Mouse (Mus musculus): ENCODE measurements around the gene Dhx9. TPM values are rescaled to one million over a fixed set of nuclear protein-coding genes. Genes with fewer than 3 reads are reported as not detected.
A peak's percentile ranks its signal among the peaks of the same experiment; 100 is the strongest.
"Not testable (repeated sequence)": the region's sequence is repeated elsewhere in the genome, so short reads cannot be mapped to it uniquely, and the experiment has no call there.

Gene Dhx9
- total RNA-seq (2021), result 10 to 100 TPM; 47.0 to 53.6 TPM

DNA sequence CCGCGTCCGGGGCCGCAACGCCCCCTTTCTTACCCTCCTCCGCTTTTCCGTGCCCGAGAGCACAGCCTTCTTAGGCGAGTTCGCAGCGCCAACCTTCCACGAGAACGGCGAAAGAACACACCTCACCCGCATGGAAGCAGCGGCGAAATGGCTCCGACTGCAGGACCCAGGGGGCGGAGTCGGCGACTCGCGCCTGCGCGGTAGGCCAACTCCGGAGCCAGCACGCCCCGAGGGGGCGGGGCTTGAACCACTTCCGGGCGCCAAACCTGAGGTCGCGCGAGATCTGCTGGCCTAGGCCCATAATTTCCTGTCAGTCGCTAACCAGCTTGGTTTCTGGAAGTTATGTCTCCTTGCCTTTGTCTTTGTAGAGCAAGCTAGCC, at the start of gene Dhx9:
Dhx9 (minus strand) TSS at position 161 of the 380 bp plus-strand sequence.
- peak; percentile 95 for DNase-seq (ENCODE audit: low spot score)
- intact Hi-C loops (cut with DNase I), result loop anchor here (5.0 kb wide), 1 partner anchor 260 kb away; the partner anchor contains the start of gene Rnasel

DNA sequence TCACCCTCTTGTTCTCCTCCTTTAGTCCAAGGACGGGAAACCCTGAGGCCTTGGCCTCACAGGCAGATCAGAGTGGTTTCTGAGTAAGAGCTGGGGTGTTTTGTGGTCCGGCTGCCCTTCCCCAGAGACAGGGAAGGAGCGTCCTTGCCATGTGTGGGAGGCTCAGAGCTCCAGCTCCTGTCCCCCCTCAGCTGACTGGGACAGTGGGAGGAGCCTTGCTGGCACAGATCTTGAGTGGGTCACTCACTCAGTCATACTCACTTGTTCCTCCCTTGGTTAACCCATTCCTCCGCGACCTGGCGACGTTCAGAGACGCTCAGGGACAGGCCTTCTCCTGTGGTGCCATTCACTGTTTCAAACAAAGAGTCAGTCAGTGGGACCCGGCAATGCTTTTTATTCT, 48.2 kb upstream of the Dhx9 start:
- intact Hi-C loops (cut with DNase I), result no loop called here
- DNase-seq (ENCODE audit: low spot score), result peak; percentile 10

DNA sequence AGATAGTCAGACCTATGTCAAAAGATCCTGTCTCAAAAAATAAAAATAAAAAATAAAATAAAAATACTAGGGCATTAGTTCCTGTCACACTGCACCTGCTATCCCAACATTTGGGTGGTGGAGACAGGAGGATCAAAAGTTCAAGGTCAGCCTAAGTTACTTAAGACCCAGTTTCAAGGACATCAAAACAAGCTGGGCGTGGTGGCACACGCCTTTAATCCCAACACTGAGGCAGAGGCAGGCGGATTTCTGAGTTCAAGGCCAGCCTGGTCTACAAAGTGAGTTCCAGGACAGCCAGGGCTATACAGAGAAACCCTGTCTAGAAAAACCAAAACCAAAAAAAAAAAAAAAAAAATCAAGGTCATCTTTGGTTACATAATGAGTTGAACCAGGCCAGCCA, 45.4 kb upstream of the Dhx9 start:
- DNase-seq (ENCODE audit: low spot score); intact Hi-C loops (cut with DNase I): not testable (repeated sequence)

DNA sequence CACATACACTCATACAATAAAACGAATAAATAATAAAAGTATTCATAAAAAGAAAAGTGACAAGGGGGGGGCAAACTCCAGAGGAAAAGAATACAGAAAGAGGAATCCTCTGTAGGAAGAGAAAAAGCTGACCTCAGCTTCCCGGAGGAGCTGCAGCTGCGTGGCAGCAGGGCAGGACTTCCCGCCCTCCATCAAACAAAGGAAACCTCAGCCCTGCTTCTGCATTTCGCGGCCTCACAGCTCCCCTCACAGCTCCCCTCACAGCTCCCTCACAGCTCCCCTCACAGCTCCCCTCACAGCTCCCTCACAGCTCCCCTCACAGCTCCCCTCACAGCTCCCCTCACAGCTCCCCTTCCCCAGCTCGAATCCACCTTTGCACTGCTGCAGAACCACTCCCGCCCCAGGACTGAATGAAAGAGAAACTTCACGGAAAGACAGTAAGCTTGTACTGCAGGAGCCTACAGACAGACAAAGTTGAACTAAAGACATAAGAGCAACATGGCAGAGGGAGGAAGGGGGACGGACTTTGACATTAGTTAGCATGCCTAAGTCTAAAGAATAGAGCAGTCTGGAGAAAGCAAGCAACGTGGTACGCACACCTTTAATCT, 44.9 kb upstream of the Dhx9 start:
- intact Hi-C loops (cut with DNase I), result no loop called here
- no peak for DNase-seq (ENCODE audit: low spot score)

DNA sequence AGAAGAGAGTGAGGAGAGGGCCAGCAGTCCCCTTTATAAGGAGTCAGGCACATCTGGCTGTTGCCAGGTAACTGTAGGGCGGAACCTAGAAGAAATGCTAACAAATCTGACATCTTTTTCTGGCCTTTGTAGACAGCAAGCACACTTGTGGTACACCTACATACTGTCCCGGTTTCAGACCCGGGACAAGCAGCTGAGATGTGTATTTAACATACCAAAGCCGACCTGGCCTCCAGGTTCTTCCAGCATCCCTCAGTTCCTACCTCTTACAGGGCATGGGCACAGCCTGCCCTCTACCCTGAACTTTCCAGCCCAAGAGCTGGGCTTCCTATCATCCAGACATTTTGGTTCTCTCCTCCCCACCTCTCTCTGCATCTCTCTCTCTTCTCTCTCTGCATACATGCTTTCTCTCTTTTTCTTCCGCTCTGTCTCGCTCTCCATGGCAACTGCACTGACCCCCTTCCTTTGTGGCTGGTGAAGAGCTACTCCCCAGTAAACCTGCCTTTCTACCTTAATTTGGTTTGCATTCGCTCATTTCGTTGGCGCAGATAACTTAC, 44.3 kb upstream of the Dhx9 start:
- DNase-seq (ENCODE audit: low spot score), result no peak
- intact Hi-C loops (cut with DNase I), result no loop called here

DNA sequence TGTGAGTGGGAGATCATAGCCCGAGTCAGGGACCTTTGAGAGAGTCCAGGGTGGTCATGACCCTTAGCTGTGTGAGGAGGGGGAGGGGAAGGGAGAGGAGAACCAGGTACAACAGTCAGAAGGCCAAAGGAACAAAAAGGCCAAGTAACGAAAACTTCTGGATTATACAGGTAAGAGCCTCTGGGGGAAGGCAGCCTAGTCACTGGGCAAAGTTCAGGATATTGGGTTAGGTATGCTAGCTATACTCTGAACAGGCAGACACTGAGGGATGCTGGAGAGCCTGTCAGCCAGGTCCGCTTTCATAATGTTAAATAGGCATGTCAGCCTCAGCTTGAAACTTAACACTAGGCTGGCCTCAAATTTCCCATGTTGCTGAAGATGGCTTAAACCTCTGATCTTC, 34.7 kb upstream of the Dhx9 start:
- intact Hi-C loops (cut with DNase I), result no loop called here
- DNase-seq (ENCODE audit: low spot score), result no peak

DNA sequence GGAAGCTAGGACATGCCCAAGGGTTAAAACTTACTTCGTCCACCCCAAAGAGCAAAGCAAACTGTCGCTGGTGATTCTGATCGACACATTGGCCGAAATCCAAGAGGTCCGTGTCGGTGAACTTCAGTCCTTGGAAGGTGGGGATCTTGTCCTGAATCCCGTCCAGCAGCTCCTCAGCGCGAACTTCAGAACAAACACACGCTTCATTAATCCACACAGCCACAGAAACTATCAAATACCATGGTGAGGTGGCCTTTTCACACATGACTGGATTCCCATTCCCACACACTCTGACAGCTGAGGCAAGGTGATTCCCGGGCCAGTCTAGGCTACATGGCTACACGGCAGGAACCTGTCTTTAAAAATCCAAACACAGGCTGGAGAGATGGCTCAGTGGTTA, 27.9 kb upstream of the Dhx9 start:
- intact Hi-C loops (cut with DNase I), result no loop called here
- no peak for DNase-seq (ENCODE audit: low spot score)

DNA sequence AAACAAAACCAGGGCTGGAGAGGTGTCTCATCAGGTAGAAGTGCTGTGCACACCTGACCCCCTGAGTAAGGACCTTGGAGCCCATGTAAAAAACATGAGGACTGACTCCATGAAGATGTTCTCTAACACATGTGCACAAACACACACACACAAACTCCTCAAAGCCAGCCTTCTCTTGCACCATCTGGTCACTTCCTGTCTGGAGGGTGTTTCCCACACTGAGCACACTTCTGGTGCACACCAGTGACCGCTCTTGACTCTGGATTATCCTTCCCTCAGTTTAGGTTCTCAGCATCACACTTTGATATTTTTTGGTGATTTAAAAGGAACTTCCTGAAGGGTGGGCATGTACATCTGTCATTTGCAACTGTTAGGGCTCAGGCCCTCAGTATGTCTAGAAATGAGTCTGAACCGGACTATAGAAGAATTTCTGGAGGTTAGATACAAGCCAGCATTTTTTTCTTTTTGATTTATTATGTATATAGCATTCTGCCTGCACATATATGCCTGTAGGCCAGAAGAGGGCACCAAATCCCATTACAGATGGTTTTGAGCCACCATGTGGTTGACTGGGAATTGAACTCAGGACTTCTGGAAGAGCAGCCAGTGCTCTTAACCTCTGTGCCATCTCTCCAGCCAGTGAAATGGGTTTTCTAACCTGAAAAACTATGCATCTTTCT, 23.0 kb upstream of the Dhx9 start:
- intact Hi-C loops (cut with DNase I), result no loop called here
- no peak for DNase-seq (ENCODE audit: low spot score)

DNA sequence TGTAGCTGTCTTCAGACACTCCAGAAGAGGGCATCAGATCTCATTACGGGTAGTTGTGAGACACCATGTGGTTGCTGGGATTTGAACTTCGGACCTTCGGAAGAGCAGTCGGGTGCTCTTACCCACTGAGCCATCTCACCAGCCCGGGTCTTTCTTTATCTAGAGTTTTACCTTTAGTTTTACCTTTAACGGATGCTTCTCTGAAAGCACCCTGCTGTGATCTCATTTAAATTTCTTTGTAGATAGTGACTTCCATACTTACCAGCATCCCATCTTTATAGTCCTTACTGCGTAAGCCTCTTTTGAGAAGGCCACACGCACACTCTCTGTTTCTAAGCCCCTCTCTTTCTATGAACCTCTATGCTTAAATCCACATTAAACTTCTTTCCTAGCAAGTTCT, 22.1 kb upstream of the Dhx9 start:
- intact Hi-C loops (cut with DNase I); DNase-seq (ENCODE audit: low spot score): not testable (repeated sequence)

DNA sequence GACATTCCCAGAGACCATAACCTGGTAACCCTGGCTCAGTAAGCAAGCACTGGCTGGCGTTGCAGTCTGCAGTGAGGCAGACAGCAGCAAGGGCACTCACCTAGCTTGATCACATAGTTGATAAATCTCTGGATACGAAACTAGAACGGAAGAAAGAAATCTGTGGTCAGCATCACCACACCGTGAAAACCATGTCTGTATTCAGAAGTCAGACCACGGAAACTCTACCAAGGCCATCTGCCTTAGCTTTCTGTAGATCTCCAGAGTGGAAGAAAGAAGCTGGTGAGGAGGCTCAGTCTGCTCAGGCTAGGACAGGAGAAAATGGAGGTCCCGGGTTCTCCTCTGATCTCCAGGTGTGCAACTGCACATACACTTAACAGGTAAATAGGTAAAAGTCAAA, 21.6 kb upstream of the Dhx9 start:
- no peak for DNase-seq (ENCODE audit: low spot score)
- intact Hi-C loops (cut with DNase I), result no loop called here

DNA sequence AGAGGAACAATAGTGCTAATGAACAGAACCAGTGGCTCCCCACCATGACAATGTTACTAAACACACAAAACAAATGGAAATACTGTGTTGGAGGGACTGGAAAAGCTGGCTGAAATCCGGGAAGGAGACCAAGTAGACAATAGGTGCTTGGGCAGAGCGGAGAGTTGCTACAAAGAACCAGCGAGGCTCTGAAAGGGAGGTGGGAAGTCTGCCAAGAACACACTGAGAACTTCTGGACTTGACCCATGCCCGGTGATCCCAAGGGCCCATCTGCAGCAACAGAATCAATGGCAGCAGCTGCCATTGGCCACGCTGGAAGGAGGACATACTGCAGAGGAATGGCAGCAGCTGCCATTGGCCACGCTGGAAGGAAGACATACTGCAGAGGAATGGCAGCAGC, 18.8 kb upstream of the Dhx9 start:
- no peak for DNase-seq (ENCODE audit: low spot score)

DNA sequence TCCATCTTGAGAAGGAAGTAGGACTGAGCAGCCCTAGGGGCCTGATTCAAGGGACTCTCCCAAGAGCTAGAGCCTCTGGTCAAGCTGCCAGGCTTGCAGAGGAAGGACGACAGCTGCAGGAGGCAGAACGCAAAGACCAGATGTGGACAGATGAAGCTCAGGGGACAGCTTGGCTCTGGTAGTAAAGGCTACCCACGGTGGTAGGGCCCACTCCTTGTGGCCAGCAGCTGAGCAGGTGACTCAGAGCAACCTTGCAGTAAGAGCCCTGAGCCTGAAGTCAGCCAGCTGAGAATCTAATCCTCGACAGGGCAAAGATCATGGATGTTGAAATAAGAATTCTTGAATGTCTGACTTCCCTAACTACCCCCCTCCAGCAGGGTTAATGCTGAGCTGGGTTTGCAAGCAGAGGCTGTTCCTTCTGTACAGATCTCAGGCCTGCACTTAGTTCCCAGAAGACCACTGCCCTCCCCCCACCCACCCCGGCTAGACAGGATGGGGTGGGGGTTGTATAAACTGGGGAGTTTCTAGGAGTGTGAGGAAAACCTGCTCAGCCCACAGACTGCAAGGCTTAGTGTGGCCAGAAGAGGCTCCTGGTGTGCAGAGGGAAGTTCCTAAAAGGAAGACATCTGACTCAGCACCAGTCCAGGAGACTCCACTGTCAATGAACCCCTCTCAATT, 14.3 kb upstream of the Dhx9 start:
- no peak for DNase-seq (ENCODE audit: low spot score)
- intact Hi-C loops (cut with DNase I), result no loop called here

More for the DNA sequence above, 18.8 kb upstream of the Dhx9 start:
- intact Hi-C loops (cut with DNase I), result no loop called here

DNA sequence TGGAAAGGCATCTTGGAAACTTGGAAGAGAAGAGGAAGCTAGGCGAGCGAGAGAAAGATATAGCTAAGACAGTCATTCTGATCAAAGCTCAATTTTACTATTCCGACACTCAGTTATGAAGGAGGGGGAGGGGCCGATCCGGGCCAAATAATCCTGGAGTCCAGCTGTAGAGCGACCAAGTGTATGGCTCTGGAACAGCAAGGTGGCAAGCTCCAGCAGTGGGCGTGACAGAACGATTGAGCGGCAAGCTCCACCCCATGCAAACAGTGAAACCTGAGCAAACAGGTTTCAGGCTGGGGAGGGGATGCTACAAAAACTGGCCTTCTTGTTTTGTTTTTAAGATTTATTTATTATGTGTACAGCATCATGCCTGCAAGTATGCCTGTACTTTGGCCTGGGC, 12.6 kb upstream of the Dhx9 start:
- no peak for DNase-seq (ENCODE audit: low spot score)
- intact Hi-C loops (cut with DNase I), result no loop called here

DNA sequence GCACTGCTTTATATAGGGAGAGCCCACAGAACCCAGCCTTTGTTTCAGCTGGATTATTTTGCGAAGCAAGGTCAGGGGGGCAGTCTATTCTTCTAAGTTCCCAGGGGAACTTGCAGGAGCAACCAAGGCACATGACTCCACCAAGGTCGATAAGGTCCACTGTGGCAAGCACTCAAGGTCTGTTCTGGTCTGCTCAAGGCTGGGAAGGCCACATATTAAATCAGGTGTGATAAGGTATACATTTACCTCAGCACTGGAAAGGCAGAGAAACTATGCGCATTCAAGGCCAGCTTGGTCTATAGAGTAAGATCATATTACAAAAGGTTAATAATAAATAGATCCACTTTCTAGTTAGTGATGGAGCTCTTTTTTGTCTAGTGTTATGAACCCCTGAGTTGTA, 8.6 kb upstream of the Dhx9 start:
- no peak for DNase-seq (ENCODE audit: low spot score)
- intact Hi-C loops (cut with DNase I), result no loop called here

DNA sequence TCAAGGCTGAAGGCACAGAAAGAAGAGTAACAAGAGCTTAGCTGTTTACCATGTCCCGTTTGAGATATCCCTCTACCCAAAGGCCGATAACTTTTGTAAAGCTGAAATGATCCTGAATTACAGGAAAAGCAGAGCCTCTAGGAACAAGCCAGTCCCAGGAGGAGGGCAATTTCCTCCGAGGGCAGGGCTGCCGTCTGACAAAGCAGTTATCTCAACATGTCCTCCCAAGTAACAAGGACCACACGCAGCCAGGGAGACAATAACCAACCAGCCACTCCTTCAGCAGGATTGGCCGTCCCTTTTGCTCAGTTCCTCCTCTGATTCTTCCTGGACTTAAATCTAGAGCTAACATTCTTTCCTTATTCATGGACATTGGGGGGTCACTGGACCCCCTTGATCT, 6.5 kb upstream of the Dhx9 start:
- no peak for DNase-seq (ENCODE audit: low spot score)
- intact Hi-C loops (cut with DNase I), result no loop called here

DNA sequence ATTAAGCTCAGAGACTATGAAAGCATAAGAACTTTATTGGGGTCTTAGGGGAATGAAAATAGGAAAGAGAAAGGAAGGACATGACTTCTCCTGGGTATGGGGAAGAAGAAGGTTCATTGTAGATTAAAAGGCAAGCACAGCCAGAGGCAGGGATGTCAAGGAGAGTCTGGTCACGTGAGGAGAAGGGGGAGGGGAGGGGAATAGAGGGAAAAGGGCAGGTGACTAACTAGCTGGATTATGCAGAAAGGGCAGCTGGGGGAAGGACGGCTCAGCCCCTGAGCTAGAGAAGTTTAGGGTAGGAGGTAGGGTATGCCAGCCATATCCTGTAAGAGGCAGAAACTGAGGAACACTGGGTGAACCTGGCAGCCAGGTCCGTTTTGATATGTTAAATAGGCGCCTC, 5.9 kb upstream of the Dhx9 start:
- DNase-seq (ENCODE audit: low spot score), result no peak
- intact Hi-C loops (cut with DNase I), result no loop called here

DNA sequence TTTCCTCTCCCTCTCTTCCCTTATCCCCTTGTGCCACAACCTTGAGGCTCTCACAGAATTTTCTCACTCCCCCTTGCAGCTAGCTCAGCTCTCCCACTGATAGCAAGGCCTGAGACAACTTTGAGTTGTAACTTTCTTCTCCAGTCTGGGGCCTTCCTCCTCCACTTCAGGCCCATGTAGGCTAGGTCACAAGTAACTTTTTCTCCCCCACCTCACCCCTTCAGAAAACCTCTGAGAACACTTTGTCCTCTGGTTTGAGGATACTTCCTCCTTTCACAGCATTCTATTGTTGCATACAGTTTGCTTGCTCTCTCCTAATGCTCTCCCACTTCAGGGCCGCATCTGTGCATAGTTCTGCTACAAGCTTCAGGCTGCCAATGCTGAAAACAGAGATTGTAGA, 4.4 kb upstream of the Dhx9 start:
- intact Hi-C loops (cut with DNase I), result no loop called here
- DNase-seq (ENCODE audit: low spot score), result no peak

DNA sequence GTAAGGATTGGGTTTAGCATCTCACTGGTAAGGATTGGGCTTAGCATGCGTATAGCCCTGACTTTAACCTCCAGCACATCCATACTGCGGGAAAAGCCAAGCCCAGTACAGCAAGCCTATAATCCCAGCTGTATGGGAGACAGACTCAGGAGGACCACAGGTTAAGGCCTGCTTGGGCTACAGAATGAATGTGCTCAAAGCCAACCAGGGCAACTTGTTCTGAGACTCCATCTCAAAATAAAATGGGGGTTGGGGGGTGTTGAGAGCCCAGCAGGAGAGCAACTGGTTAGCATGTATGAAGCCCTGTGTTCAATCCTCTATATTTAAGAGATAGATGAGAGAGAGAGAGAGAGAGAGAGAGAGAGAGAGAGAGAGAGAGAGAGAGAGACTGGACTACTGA, 3.9 kb upstream of the Dhx9 start:
- intact Hi-C loops (cut with DNase I), result no loop called here
- no peak for DNase-seq (ENCODE audit: low spot score)

DNA sequence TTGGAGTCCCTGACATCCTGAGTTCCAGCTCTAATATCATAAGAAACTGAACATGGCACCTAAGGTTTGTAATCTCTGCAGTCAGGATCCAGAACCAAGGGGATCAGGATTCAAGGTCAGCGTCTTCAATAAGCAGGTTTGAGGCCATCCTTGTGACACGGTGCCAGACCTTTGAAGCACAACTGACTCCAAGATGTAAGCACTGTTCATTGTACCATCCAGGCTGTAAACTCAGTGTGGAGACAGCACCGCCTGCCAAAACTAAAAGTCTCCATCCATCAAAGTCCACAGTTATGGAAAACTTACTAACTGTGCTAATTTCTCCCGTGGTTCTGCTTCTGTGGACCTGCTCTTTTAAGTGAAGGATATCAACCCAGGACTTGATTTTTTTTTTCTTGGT, 2.5 kb upstream of the Dhx9 start:
- DNase-seq (ENCODE audit: low spot score), result no peak
- intact Hi-C loops (cut with DNase I), result loop anchor here (5.0 kb wide), 1 partner anchor 257 kb away; the partner anchor contains the start of gene Rnasel

DNA sequence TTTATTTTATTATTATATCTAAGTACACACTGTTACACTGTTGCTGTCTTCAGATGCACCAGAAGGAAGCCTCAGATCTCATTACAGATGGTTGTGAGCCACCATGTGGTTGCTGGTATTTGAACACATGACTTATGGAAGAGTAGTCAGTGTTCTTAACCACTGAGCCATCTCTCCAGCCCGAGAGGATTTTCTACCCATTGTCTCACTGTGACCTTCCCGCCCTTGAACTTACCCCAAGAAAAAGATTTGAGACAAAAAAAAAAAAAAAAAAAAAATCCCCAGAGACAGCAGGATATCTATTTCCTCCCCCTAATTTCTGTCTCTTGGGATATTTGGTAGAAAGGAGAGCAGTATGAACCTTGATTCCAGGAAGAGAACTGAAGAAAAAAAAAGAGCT, 2.1 kb upstream of the Dhx9 start:
- DNase-seq (ENCODE audit: low spot score), result no peak
- intact Hi-C loops (cut with DNase I), result loop anchor here (5.0 kb wide), 1 partner anchor 258 kb away; the partner anchor contains the start of gene Rnasel

DNA sequence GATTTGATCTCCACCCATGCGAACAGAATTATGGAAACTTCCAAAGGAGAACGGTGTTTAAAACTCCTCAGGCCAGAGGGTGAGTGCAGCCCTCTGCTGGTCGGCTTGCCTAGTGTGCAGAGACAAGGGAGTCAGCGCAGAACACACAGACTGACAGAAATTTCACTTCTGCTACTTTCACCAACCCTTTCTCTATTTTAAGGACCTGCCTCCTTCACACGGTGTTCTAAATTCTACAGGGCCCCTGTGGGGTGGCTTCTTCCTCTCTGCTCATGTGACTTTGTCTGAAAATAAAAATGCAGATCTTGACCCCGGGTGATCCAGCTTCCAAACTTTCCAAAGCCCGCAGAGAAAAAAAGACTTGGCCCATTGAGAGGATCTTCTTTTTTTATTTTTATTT, 1.7 kb upstream of the Dhx9 start:
- peak; percentile 26 for DNase-seq (ENCODE audit: low spot score)
- intact Hi-C loops (cut with DNase I), result loop anchor here (5.0 kb wide), 1 partner anchor 258 kb away; the partner anchor contains the start of gene Rnasel

Measured in heart, postnatal 25 days (tissue).